Mouse (Mus musculus) kidney, postnatal 0 days (tissue): ENCODE data around the gene Cntrl. TPM values are rescaled to one million over a fixed set of nuclear protein-coding genes. Genes with fewer than 3 reads are reported as not detected.

ENCODE experiments used
- ATAC-seq: fragments of 200-750 bp; cut with Nextera tagmentation; replicated peaks from 2 replicates; pipeline ENCODE4 v1.8.0; 2017; ENCODE audit warnings: low read depth, moderate number of reproducible peaks, moderate TSS enrichment, moderate library complexity; ENCODE audit not compliant: low FRiP score
- DNase-seq: peaks from one replicate; pipeline ENCODE4 v3.0.0-alpha.2; 2016; ENCODE audit warnings: low spot score
- H3K27ac ChIP-seq: fragments of 300-500 bp; sonication (generic); 2 replicates; pipeline ENCODE4 v1.5.1; 2014; ENCODE audit warnings: mild to moderate bottlenecking
- H3K27me3 ChIP-seq: fragments of 300-500 bp; sonication (generic); 2 replicates; pipeline ENCODE4 v1.6.1; 2014; ENCODE audit warnings: low read length, mixed read lengths; ENCODE audit not compliant: insufficient read depth
- H3K36me3 ChIP-seq: fragments of 300-500 bp; sonication (generic); 2 replicates; pipeline ENCODE4 v1.6.1; 2014; ENCODE audit warnings: low read length, mixed read lengths; ENCODE audit not compliant: insufficient read depth
- H3K4me1 ChIP-seq: fragments of 300-500 bp; sonication (generic); replicated peaks from 2 replicates; pipeline ENCODE4 v1.6.1; 2014; ENCODE audit warnings: antibody characterized with exemption, low read length, mixed read lengths; ENCODE audit not compliant: insufficient read depth
- H3K4me2 ChIP-seq: fragments of 300-500 bp; sonication (generic); 2 replicates; pipeline ENCODE4 v1.6.1; 2014; ENCODE audit warnings: mild to moderate bottlenecking, low read length, moderate library complexity, mixed read lengths
- H3K4me3 ChIP-seq: fragments of 300-500 bp; sonication (generic); replicated peaks from 2 replicates; pipeline ENCODE4 v1.5.1; 2014; ENCODE audit warnings: low read depth, low read length
- H3K9ac ChIP-seq: fragments of 300-500 bp; sonication (generic); 2 replicates; pipeline ENCODE4 v1.6.1; 2014; ENCODE audit warnings: low read depth, low read length
- H3K9me3 ChIP-seq: fragments of 300-500 bp; sonication (generic); replicated peaks from 2 replicates; pipeline ENCODE4 v1.6.1; 2016; ENCODE audit warnings: low read length, inconsistent platforms, mixed read lengths
- CTCF ChIP-seq: IDR thresholded peaks from 2 replicates; pipeline ENCODE4 v1.5.1; 2016; ENCODE audit warnings: antibody characterized with exemption, low read depth, mild to moderate bottlenecking, moderate library complexity
- WGBS: fragments of 180-500 bp; shearing (Covaris S2); extraction: QIAGEN DNeasy Blood & Tissue Kit; methylation state at CpG from one replicate; pipeline ENCODE4 v1.1.7; 2014; 5-methylcytosine and 5-hydroxymethylcytosine counted together
- polyA plus RNA-seq: library from polyadenylated mRNA; unstranded; fragments of >200 nt; fragmentation: Nextera tagmentation; extraction: Ambion mirVana; gene quantifications from 2 replicates; pipeline ENCODE4 v1.2.1, GENCODE M21; 2015

Cntrl gene
- polyA plus RNA-seq, 1 experiment from 2014 or later: 16.3 TPM

DNA sequence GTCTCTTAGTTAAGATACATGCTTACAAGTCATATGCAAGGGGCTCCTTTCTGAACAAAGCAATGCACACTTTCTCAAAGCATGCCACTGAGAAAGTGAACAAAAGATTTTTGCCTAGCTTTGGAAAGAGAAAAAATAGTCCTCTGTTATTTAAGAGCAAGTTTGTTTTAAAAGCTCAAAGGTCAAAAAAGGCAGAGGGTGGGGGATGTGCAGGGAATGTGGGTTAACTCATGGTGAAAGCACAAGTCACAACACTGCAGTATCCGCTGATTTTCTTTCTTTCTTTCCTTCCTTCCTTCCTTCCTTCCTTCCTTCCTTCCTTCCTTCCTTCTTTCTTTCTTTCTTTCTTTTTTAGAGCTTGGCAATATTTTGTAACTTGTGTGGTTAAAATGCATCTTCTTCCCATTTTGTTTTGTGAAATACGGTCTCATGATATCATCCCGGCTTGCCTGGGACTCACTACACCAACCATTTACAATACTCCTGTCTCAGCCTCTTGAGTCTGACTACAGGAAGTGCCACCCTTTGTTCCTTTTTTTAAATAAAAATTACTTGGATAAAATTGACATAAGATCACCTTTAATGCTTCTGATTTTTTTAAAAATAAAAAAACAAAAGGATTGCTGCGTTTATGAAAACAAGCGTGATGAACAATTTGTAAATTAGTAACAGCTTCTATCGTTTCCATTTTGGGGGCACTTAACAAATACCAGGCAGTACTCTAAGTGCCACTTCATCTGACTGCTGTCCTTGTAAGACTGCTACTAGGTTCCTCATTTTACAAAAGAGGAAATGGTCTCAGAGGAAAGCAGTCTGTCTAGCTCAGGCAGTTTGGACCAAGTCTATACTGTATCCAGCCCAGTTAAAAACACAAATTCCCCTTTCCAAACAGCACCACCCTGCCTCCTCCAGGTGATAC lies 86.6 kb downstream of the Cntrl start:
- Histone ChIP-seq H3K9ac (no peak overlapping the region), H3K27ac (no peak overlapping the region), H3K4me1 (peaks cover 5% of the 10 kb centered on the region; the same call in 1 of the 2 replicates), H3K36me3 (no peaks in the 10 kb centered on the region), H3K27me3 (no peaks in the 10 kb centered on the region), H3K9me3 (no peaks in the 10 kb centered on the region), H3K4me3 (no peak overlapping the region), H3K4me2 (no peak overlapping the region)
- DNase-seq (no peak), ATAC-seq (no peak)
- TF ChIP-seq CTCF: no peak
- WGBS: 76% methylated on average over 6 of the region's 6 CpGs

DNA sequence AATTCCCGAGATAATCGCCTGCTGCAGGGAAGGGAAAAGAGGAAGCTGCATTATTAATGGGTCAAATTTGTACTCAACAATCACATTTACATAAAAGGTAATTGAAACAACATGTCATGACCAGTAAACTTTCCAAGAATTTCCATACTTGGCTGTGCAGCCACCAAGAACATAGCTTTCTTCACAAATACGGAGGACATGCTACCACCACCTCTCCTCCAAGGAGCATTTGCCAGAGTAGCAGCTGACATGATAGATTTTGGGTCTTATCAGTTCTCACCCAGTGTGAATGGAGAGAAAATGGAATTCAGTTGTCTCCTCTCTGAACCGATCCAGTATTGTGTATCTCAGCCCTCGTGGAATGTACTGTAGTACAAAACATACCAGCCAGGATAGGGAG lies 90.2 kb downstream of the Cntrl start:
- peak overlapping the region; percentile 97 for H3K27ac ChIP-seq
- H3K4me3 ChIP-seq: peak overlapping the region; percentile 98
- no peaks in the 10 kb centered on the region for H3K27me3 ChIP-seq
- H3K9ac ChIP-seq: peak overlapping the region; percentile 91
- peak; percentile 53 for DNase-seq
- H3K4me2 ChIP-seq: peak overlapping the region; percentile 76
- no peak for TF ChIP-seq CTCF
- peaks cover 5% of the 10 kb centered on the region; the same call in 1 of the 2 replicates for H3K4me1 ChIP-seq
- ATAC-seq: no peak
- no peaks in the 10 kb centered on the region for H3K9me3 ChIP-seq
- 4% methylated on average over 5 of the region's 5 CpGs for WGBS
- H3K36me3 ChIP-seq: no peaks in the 10 kb centered on the region

DNA sequence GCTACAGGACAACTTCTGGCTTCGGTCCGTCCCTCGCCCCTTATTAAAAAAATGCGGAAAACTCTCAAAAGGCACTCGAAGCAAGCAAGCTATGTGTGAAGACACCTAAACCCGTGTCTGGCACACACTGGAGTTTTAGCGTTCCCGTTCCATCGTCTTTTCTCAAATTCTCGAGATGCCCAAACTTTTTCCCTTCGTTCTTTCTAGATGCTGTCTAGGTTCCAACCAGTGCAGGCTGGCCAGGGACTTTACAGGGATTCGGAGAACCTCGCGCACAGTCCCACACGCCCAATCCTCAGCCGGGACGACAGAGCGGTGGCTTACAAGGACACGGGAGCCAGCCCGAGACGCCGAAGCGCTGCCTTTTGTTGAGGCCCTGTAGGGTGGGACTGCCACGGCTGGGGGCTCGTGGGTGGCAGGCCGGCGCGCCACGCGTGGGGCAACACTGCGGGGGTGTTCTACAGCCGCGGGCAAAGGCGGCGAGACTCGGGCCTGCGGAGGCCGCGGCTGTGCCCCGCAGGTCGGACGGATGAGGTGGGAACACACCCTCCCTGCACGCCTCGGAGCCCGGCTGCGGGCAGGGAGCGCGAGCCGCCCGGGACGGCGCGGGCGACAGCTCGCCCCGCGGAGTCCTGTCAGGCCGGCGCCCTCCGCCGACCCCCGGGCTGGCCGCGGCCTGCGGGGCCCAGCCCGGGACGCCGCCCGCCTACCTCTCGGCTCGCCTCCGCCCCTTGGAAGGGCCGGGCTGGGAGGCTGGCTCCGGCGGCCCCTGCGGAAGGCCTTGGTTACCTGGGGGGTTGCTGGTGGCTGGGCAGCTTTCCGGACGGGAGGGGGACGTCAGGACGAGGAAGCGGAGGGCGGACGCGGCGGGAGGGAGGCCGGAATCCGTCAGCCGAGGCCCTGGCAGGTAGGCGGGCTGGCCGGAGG lies 90.9 kb downstream of the Cntrl start:
- DNase-seq (peak; percentile 46), ATAC-seq (peak; percentile 80)
- Histone ChIP-seq H3K27ac (peak overlapping the region; percentile 97), H3K4me2 (peak overlapping the region; percentile 76), H3K4me1 (peaks cover 5% of the 10 kb centered on the region; the same call in 1 of the 2 replicates), H3K27me3 (no peaks in the 10 kb centered on the region), H3K9me3 (no peaks in the 10 kb centered on the region), H3K9ac (peak overlapping the region; percentile 91), H3K4me3 (peak overlapping the region; percentile 98), H3K36me3 (no peaks in the 10 kb centered on the region)
- no peak for TF ChIP-seq CTCF
- under 1% methylated on average over 70 of the region's 90 CpGs for WGBS

GRCm38 (mm10) chr2:35200898-35201668 lies 91.8 kb downstream of the Cntrl start, which contains the start of gene Rab14:
TSS of gene Rab14 (minus strand) at chr2:35201120.
- under 1% methylated on average over 45 of the region's 47 CpGs for WGBS
- no peaks in the 10 kb centered on the region for H3K36me3 ChIP-seq
- TF ChIP-seq CTCF: peak; percentile 26; the same call in 1 of the 2 replicates
- peak within 1 kb of the TSS; percentile 97 for H3K27ac ChIP-seq
- peak; percentile 98 for ATAC-seq
- peak; percentile 100 for DNase-seq
- H3K4me1 ChIP-seq: peaks cover 5% of the 10 kb centered on the region; the same call in 1 of the 2 replicates
- H3K4me2 ChIP-seq: peak within 1 kb of the TSS; percentile 76
- H3K27me3 ChIP-seq: no peaks in the 10 kb centered on the region
- no peaks in the 10 kb centered on the region for H3K9me3 ChIP-seq
- peak within 1 kb of the TSS; percentile 98 for H3K4me3 ChIP-seq
- peak within 1 kb of the TSS; percentile 91 for H3K9ac ChIP-seq

- Histone ChIP-seq H3K4me1 (peaks cover under 1% of the 10 kb centered on the region; the same call in 1 of the 2 replicates), H3K4me3 (no peak overlapping the region), H3K36me3 (no peaks in the 10 kb centered on the region), H3K4me2 (no peak overlapping the region), H3K27ac (no peak overlapping the region), H3K27me3 (no peaks in the 10 kb centered on the region), H3K9ac (no peak overlapping the region), H3K9me3 (no peaks in the 10 kb centered on the region)
- ATAC-seq (no peak), DNase-seq (no peak)
- no peak for TF ChIP-seq CTCF
Measured at GRCm38 (mm10) chr2:35203729-35204128, 94.4 kb downstream of the Cntrl start.
